Mouse (Mus musculus) central nervous system, embryonic 18 days (tissue): Measurements from ENCODE around the gene Pidd1. TPM values are rescaled to one million over a fixed set of nuclear protein-coding genes. Genes with fewer than 3 reads are reported as not detected.

Source experiments
- polyA plus RNA-seq: library from polyadenylated mRNA; depleted of rRNA; stranded (reverse); fragments of >200 nt; gene quantifications from 2 replicates; pipeline ENCODE4 v1.2.3, GENCODE M21; 2012; rRNA removed

The Pidd1 gene
- 9.0 and 10.0 TPM in 2 replicates for polyA plus RNA-seq

GRCm38 (mm10) chr7:141443828-141444237 is at the start of gene Pidd1:
Pidd1 (minus strand) TSS chr7:141444025.

GRCm38 (mm10) chr7:141475011-141475804 is 31.4 kb upstream of the Pidd1 start, which contains the start of the genes Polr2l and Tspan4:
Polr2l (minus strand) TSS chr7:141475132.
Tspan4 (plus strand) TSS chr7:141475240.

GRCm38 (mm10) chr7:141467230-141468030 is 23.6 kb upstream of the Pidd1 start, which contains the start of gene Cd151:
Cd151 (plus strand) TSS chr7:141467392.

GRCm38 (mm10) chr7:141460391-141461113 is 16.7 kb upstream of the Pidd1 start, which contains the start of gene Cracr2b:
Cracr2b (plus strand) TSS chr7:141461094.

GRCm38 (mm10) chr7:141454967-141455551 is 11.2 kb upstream of the Pidd1 start, which contains the start of gene Pnpla2:
Pnpla2 (plus strand) TSS chr7:141455198.

GRCm38 (mm10) chr7:141447110-141447991 is 3.5 kb upstream of the Pidd1 start, which contains the start of gene Rplp2:
Rplp2 (plus strand) TSS chr7:141447370.

GRCm38 (mm10) chr7:141437178-141438120 is 6.4 kb downstream of the Pidd1 start, which contains the start of gene Slc25a22:
Slc25a22 (minus strand) TSS chr7:141437892.

GRCm38 (mm10) chr7:141429310-141429709 is 14.5 kb downstream of the Pidd1 start, which contains the start of gene Cend1:
Cend1 (minus strand) TSS chr7:141429491.

GRCm38 (mm10) chr7:141413809-141414584 is 29.8 kb downstream of the Pidd1 start, which contains the start of gene Gatd1:
Gatd1 (minus strand) TSS chr7:141414136.

GRCm38 (mm10) chr7:141391625-141392551 is 51.9 kb downstream of the Pidd1 start, which contains the start of gene Taldo1:
Taldo1 (plus strand) TSS chr7:141392199.

Other genes with a start within 250 kb of the Pidd1 start
- gene Lrrc56, start 249.9 kb downstream of the Pidd1 start, polyA plus RNA-seq: 14.1 and 14.9 TPM in 2 replicates
- gene Lmntd2, start 229.9 kb downstream of the Pidd1 start, polyA plus RNA-seq: 0.92 and 0.97 TPM in 2 replicates
- 20.3 and 23.3 TPM in 2 replicates for gene Rassf7, start 228.2 kb downstream of the Pidd1 start, polyA plus RNA-seq
- gene Phrf1, start 215.2 kb downstream of the Pidd1 start, polyA plus RNA-seq: 24.7 and 26.9 TPM in 2 replicates
- gene Irf7, start 177.5 kb downstream of the Pidd1 start, polyA plus RNA-seq: 4.2 and 6.9 TPM in 2 replicates
- gene Cdhr5, start 167.2 kb downstream of the Pidd1 start, polyA plus RNA-seq: 0.04 and 0.08 TPM in 2 replicates
- 1.5 and 2.2 TPM in 2 replicates for gene Sct, start 164.9 kb downstream of the Pidd1 start, polyA plus RNA-seq
- gene Drd4, start 152.0 kb downstream of the Pidd1 start, polyA plus RNA-seq: 0.66 and 0.71 TPM in 2 replicates
- gene Deaf1, start 116.3 kb downstream of the Pidd1 start, polyA plus RNA-seq: 67.1 and 68.9 TPM in 2 replicates
- gene Tmem80, start 116.3 kb downstream of the Pidd1 start, polyA plus RNA-seq: 53.0 TPM in 2 replicates
- 1.3 and 3.0 TPM in 2 replicates for gene Eps8l2, start 105.1 kb downstream of the Pidd1 start, polyA plus RNA-seq
- 245 and 264 TPM in 2 replicates for gene Taldo1, start 51.8 kb downstream of the Pidd1 start, polyA plus RNA-seq
- gene Gatd1, start 29.9 kb downstream of the Pidd1 start, polyA plus RNA-seq: 69.5 and 71.9 TPM in 2 replicates
- gene Cend1, start 14.5 kb downstream of the Pidd1 start, polyA plus RNA-seq: 63.4 and 64.9 TPM in 2 replicates
- gene Slc25a22, start 6.1 kb downstream of the Pidd1 start, polyA plus RNA-seq: 166 and 178 TPM in 2 replicates
- 868 and 877 TPM in 2 replicates for gene Rplp2, start 3.3 kb upstream of the Pidd1 start, polyA plus RNA-seq
- 14.3 and 15.6 TPM in 2 replicates for gene Pnpla2, start 11.2 kb upstream of the Pidd1 start, polyA plus RNA-seq
- gene Cracr2b, start 17.1 kb upstream of the Pidd1 start, polyA plus RNA-seq: 4.8 TPM in 2 replicates
- gene Cd151, start 23.4 kb upstream of the Pidd1 start, polyA plus RNA-seq: 92.5 and 94.0 TPM in 2 replicates
- 52.4 and 53.0 TPM in 2 replicates for gene Polr2l, start 31.1 kb upstream of the Pidd1 start, polyA plus RNA-seq
- 56.0 and 60.4 TPM in 2 replicates for gene Tspan4, start 31.2 kb upstream of the Pidd1 start, polyA plus RNA-seq
- 37.0 and 39.7 TPM in 2 replicates for gene Chid1, start 95.8 kb upstream of the Pidd1 start, polyA plus RNA-seq
- gene Ap2a2, start 118.1 kb upstream of the Pidd1 start, polyA plus RNA-seq: 49.9 and 53.1 TPM in 2 replicates
- gene Muc6, start 211.3 kb upstream of the Pidd1 start, polyA plus RNA-seq: 0.03 TPM in 2 replicates
- 0.87 and 0.89 TPM in 2 replicates for gene Muc2, start 246.3 kb upstream of the Pidd1 start, polyA plus RNA-seq